Mouse (Mus musculus): Measurements from ENCODE around the gene Mgme1.

Mgme1 gene

GRCm38 (mm10) chr2:144264398-144265119, 5.9 kb upstream of the Mgme1 start:
- DNase-seq (ENCODE audit: extremely low spot score) = no peak

- DNase-seq (ENCODE audit: extremely low spot score) = no peak
These were observed 5.4 kb upstream of the Mgme1 start for GRCm38 (mm10) chr2:144265120-144265488.

GRCm38 (mm10) chr2:144265916-144266683, 4.4 kb upstream of the Mgme1 start:
- DNase-seq (ENCODE audit: extremely low spot score) = no peak

GRCm38 (mm10) chr2:144267004-144267730, 3.3 kb upstream of the Mgme1 start:
- DNase-seq (ENCODE audit: extremely low spot score) = no peak

- no peak for DNase-seq (ENCODE audit: extremely low spot score)
These were observed 2.8 kb upstream of the Mgme1 start for GRCm38 (mm10) chr2:144267731-144268015.

GRCm38 (mm10) chr2:144268446-144269305, 1.8 kb upstream of the Mgme1 start:
- no peak for DNase-seq (ENCODE audit: extremely low spot score)

- no peak for DNase-seq (ENCODE audit: extremely low spot score)
These were observed 1.2 kb upstream of the Mgme1 start for GRCm38 (mm10) chr2:144269306-144269650.

GRCm38 (mm10) chr2:144269679-144270475, 586 bp upstream of the Mgme1 start:
- no peak for DNase-seq (ENCODE audit: extremely low spot score)

GRCm38 (mm10) chr2:144272088-144272487, 1.6 kb downstream of the Mgme1 start:
- DNase-seq (ENCODE audit: extremely low spot score) = no peak

GRCm38 (mm10) chr2:144274741-144275140, 4.3 kb downstream of the Mgme1 start:
- DNase-seq (ENCODE audit: extremely low spot score) = no peak

- DNase-seq (ENCODE audit: extremely low spot score) = no peak
These were observed 6.4 kb downstream of the Mgme1 start for GRCm38 (mm10) chr2:144276885-144277284.

GRCm38 (mm10) chr2:144279742-144280141, 9.3 kb downstream of the Mgme1 start:
- no peak for DNase-seq (ENCODE audit: extremely low spot score)

GRCm38 (mm10) chr2:144280568-144280967, 10.1 kb downstream of the Mgme1 start:
- DNase-seq (ENCODE audit: extremely low spot score) = no peak

GRCm38 (mm10) chr2:144281417-144281816, 11.0 kb downstream of the Mgme1 start:
- no peak for DNase-seq (ENCODE audit: extremely low spot score)

GRCm38 (mm10) chr2:144290321-144290720, 19.9 kb downstream of the Mgme1 start:
- DNase-seq (ENCODE audit: extremely low spot score) = no peak

- no peak for DNase-seq (ENCODE audit: extremely low spot score)
These were observed 21.3 kb downstream of the Mgme1 start for GRCm38 (mm10) chr2:144291600-144292305.

GRCm38 (mm10) chr2:144295145-144295735, 24.8 kb downstream of the Mgme1 start:
- DNase-seq (ENCODE audit: extremely low spot score) = no peak

- DNase-seq (ENCODE audit: extremely low spot score) = no peak
These were observed 29.5 kb downstream of the Mgme1 start for GRCm38 (mm10) chr2:144299749-144300669.

GRCm38 (mm10) chr2:144301101-144301500, 30.6 kb downstream of the Mgme1 start:
- no peak for DNase-seq (ENCODE audit: extremely low spot score)
